Mouse (Mus musculus) R1 (cell line): ENCODE data around the gene Gm20671.
A peak's percentile ranks its signal among the peaks of the same experiment; 100 is the strongest.
"Not testable (repeated sequence)": the region's sequence is repeated elsewhere in the genome, so short reads cannot be mapped to it uniquely, and the experiment has no call there.

ENCODE experiments used
- DNase-seq: peaks from one replicate; pipeline ENCODE4 v3.0.0-alpha.2; 2018; ENCODE audit warnings: low read depth, low spot score

Gene Gm20671

GRCm38 (mm10) chr5:32735779-32736178 is 91.1 kb downstream of the Gm20671 start:
- no peak for DNase-seq

- not testable (repeated sequence) for DNase-seq
These were observed 93.0 kb downstream of the Gm20671 start for GRCm38 (mm10) chr5:32733892-32734291.

- no peak for DNase-seq
These were observed 98.1 kb downstream of the Gm20671 start for GRCm38 (mm10) chr5:32728851-32729250.

GRCm38 (mm10) chr5:32728300-32728699 is 98.6 kb downstream of the Gm20671 start:
- no peak for DNase-seq

GRCm38 (mm10) chr5:32725397-32725796 is 101.5 kb downstream of the Gm20671 start:
- not testable (repeated sequence) for DNase-seq

- DNase-seq = no peak
These were observed 102.9 kb downstream of the Gm20671 start for GRCm38 (mm10) chr5:32723981-32724380.

- DNase-seq = not testable (repeated sequence)
These were observed 104.2 kb downstream of the Gm20671 start for GRCm38 (mm10) chr5:32722711-32723110.

GRCm38 (mm10) chr5:32722263-32722662 is 104.6 kb downstream of the Gm20671 start:
- DNase-seq = no peak

- DNase-seq = no peak
These were observed 105.6 kb downstream of the Gm20671 start for GRCm38 (mm10) chr5:32721316-32721715.

- no peak for DNase-seq
These were observed 106.5 kb downstream of the Gm20671 start for GRCm38 (mm10) chr5:32720416-32720815.

GRCm38 (mm10) chr5:32718916-32719315 is 108.0 kb downstream of the Gm20671 start:
- no peak for DNase-seq

GRCm38 (mm10) chr5:32717726-32718125 is 109.2 kb downstream of the Gm20671 start:
- no peak for DNase-seq

- peak; percentile 98 for DNase-seq
These were observed 113.0 kb downstream of the Gm20671 start for GRCm38 (mm10) chr5:32713703-32714467.

- DNase-seq = peak; percentile 83
These were observed 113.7 kb downstream of the Gm20671 start for GRCm38 (mm10) chr5:32713042-32713702.

GRCm38 (mm10) chr5:32712221-32713041 is 114.5 kb downstream of the Gm20671 start:
- DNase-seq = peak; percentile 79

- DNase-seq = peak; percentile 53
These were observed 115.4 kb downstream of the Gm20671 start for GRCm38 (mm10) chr5:32711485-32711884.

GRCm38 (mm10) chr5:32706226-32706780 is 120.6 kb downstream of the Gm20671 start:
- DNase-seq = no peak

GRCm38 (mm10) chr5:32697208-32697867 is 129.6 kb downstream of the Gm20671 start:
- DNase-seq = no peak

- DNase-seq = no peak
These were observed 133.5 kb downstream of the Gm20671 start for GRCm38 (mm10) chr5:32693411-32693810.
